Mouse (Mus musculus) C2C12 (cell line): ENCODE results near the gene Tmem40. TPM values are rescaled to one million over a fixed set of nuclear protein-coding genes. Genes with fewer than 3 reads are reported as not detected.

Experiments used
- H3K27me3 ChIP-seq: one replicate; pipeline ENCODE4 v1.6.1; 2011; ENCODE audit not compliant: control insufficient read depth, insufficient read depth, insufficient read length
- H3K36me3 ChIP-seq: one replicate; pipeline ENCODE4 v1.6.1; 2011; ENCODE audit not compliant: control insufficient read depth, insufficient read depth
- H3K4me3 ChIP-seq: one replicate; pipeline ENCODE4 v1.5.1; 2011; ENCODE audit warnings: mild to moderate bottlenecking, control low read depth; ENCODE audit not compliant: poor library complexity, insufficient read depth, severe bottlenecking
- H3K79me2 ChIP-seq: one replicate; pipeline ENCODE4 v1.6.1; 2011; ENCODE audit not compliant: control insufficient read depth, insufficient read depth
- H3K79me3 ChIP-seq: one replicate; pipeline ENCODE4 v1.6.1; 2011; ENCODE audit warnings: low read depth, control low read depth
- H3ac ChIP-seq: one replicate; pipeline ENCODE3; 2011; ENCODE audit warnings: low read depth; ENCODE audit not compliant: control insufficient read depth, insufficient read length
- CEBPB ChIP-seq: IDR thresholded peaks from one replicate; pipeline ENCODE4 v1.6.1; 2011; ENCODE audit warnings: low read depth, mild to moderate bottlenecking, control low read depth, moderate library complexity
- CTCF ChIP-seq: IDR thresholded peaks from one replicate; pipeline ENCODE4 v1.5.1; 2011; ENCODE audit not compliant: control insufficient read depth, insufficient read depth, insufficient read length
- FOSL1 ChIP-seq: IDR thresholded peaks from one replicate; pipeline ENCODE4 v1.8.0; 2011; ENCODE audit warnings: mild to moderate bottlenecking, low read length; ENCODE audit not compliant: poor library complexity, insufficient read depth, severe bottlenecking
- MAX ChIP-seq: IDR thresholded peaks from one replicate; pipeline ENCODE4 v1.6.1; 2011; ENCODE audit warnings: mild to moderate bottlenecking, control low read depth
- MYOD1 ChIP-seq: IDR thresholded peaks from one replicate; pipeline ENCODE4 v1.6.1; 2011; ENCODE audit warnings: low read depth; ENCODE audit not compliant: control insufficient read depth, insufficient read length
- MYOG ChIP-seq: IDR thresholded peaks from one replicate; pipeline ENCODE4 v1.6.1; 2011; ENCODE audit not compliant: control insufficient read depth, insufficient read length; ENCODE audit errors: extremely low read depth
- USF1 ChIP-seq: IDR thresholded peaks from one replicate; pipeline ENCODE4 v1.6.1; 2011; ENCODE audit warnings: low read depth, mild to moderate bottlenecking, control low read depth, moderate library complexity
- polyA plus RNA-seq: library from polyadenylated mRNA; unstranded; fragments of >200 nt; fragmentation: generic; extraction: Trizol; gene quantifications from one replicate; pipeline ENCODE4 v1.2.1, GENCODE M21; 2012; ENCODE audit warnings: missing spikeins

Gene Tmem40
- polyA plus RNA-seq, 1 experiment, result not detected

DNA sequence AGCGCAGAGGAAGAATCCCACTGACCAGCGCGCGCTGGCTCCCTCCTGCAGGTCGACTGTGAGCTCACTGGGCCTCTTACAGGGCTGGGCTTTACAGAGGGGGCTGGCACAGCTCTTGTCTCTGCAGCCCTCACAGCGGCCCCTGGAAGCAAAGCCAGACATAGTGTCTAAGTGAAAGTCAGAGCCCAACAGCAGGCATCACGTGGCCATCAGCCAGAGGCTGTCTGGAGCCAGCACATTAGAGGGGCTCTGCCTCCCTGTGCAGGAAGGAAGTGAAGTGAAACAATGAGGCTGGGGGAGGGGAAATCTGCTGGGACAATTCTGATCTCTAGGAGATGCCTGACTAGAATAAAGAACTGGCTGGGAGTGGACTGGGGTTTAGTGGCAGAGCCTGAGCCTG lies 2.0 kb upstream of the Tmem40 start:
- TF ChIP-seq MYOG (no peak), USF1 (peak; percentile 60)
- no peaks in the 10 kb centered on the region for H3K27me3 ChIP-seq
- H3K79me3 ChIP-seq, result no peaks in the 10 kb centered on the region
- no peaks in the 10 kb centered on the region for H3K79me2 ChIP-seq
- no peak overlapping the region for H3ac ChIP-seq
- H3K36me3 ChIP-seq, result no peaks in the 10 kb centered on the region
- H3K4me3 ChIP-seq, result no peak overlapping the region

DNA sequence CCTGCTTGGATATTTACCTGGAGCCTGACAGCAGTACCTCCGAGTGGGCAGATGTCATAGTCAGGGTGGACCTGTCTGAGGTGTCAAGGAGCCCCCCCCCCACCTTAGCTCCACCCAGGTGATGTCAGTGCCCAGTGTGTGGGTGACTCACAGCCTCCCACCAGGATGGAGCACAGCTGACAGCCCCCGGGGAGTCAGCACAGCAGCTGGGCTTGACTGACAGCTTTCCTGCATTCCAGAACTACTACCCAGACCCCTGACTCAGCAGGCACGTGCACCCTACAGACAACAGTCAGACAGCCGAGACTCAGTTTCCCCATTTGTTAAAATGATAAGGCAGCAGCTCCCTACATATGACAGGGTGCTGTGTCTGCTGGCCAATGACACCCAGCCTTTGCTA lies 1.2 kb downstream of the Tmem40 start:
- Histone ChIP-seq H3K79me3 (no peaks in the 10 kb centered on the region), H3K27me3 (no peaks in the 10 kb centered on the region), H3K4me3 (no peak overlapping the region), H3K36me3 (no peaks in the 10 kb centered on the region), H3ac (no peak overlapping the region), H3K79me2 (no peaks in the 10 kb centered on the region)
- TF ChIP-seq MYOD1, result peak; percentile 86
- no peak for TF ChIP-seq MAX
- no peak for TF ChIP-seq CEBPB
- no peak for TF ChIP-seq MYOG

DNA sequence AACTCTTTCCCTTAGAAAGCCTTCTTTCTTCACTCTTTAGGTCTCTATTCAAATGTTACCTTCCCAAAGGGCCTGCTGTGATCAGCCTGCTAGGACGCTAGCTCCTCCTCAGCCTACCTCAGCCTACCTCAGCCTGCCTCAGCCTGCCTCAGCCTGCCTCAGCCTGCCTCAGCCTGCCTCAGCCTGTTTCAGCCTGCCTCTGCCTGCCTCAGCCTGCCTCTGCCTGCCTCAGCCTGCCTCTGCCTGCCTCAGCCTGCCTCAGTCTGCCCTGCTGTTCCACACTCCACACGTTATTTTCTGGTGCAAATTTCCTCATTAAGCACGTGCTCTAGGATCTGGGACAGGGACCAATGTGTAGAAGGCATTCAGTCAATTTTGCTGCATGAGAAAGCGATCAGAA lies 2.1 kb downstream of the Tmem40 start:
- no peak overlapping the region for H3K4me3 ChIP-seq
- H3ac ChIP-seq, result no peak overlapping the region
- no peak for TF ChIP-seq FOSL1
- TF ChIP-seq MAX, result no peak
- TF ChIP-seq USF1, result no peak
- no peak for TF ChIP-seq MYOD1
- TF ChIP-seq CEBPB, result no peak
- TF ChIP-seq CTCF, result no peak
- no peak for TF ChIP-seq MYOG
- H3K27me3 ChIP-seq, result peaks cover 3% of the 10 kb centered on the region
- no peaks in the 10 kb centered on the region for H3K79me3 ChIP-seq
- no peaks in the 10 kb centered on the region for H3K36me3 ChIP-seq
- H3K79me2 ChIP-seq, result no peaks in the 10 kb centered on the region

DNA sequence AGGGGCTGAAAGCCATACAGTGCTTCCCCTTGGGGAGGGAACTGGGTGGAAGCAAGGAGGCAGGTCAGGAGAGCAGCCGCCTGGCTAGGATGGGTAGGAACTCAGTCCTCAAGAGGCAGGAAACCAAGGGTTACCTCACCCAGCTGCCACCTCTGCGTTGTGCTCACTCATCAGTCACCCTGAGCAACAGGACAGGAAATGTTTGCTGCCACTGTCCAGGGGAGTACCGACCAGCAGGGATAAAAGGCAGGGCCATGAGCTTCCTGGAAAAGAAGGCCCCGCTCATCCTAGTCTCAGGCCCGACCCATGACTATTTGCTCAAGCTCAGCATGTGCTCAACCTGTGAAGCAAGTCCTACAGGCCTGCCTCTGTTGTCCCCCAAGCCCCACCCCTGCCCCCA lies 2.7 kb downstream of the Tmem40 start:
- H3K27me3 ChIP-seq, result peaks cover 3% of the 10 kb centered on the region
- TF ChIP-seq USF1 (no peak), FOSL1 (no peak), MYOD1 (no peak), MAX (no peak), CEBPB (no peak), MYOG (no peak), CTCF (no peak)
- H3K4me3 ChIP-seq, result no peak overlapping the region
- H3K79me2 ChIP-seq, result no peaks in the 10 kb centered on the region
- H3K36me3 ChIP-seq, result no peaks in the 10 kb centered on the region
- no peaks in the 10 kb centered on the region for H3K79me3 ChIP-seq
- H3ac ChIP-seq, result no peak overlapping the region

DNA sequence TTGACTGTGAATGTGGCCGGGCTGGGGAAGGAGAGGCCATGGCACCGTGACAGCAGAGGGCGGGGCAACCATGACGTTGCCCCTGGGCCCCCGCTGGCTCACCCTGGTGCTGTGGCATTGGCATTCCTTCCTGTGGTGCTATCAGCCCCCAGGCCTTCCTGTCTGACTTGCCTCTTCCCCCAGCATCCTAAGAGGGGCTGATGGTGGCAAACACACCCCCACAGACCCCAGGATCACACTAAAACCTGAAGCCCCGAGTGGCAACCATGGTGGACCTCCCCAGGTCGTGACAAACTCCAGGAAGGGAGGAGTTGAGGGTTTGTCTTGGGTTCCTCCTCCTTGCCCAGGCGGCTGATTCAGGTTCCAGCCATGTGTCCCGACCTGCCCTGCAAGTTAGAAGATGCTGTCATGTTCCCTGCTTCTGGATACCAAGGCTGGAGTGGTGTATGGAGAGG lies 3.2 kb downstream of the Tmem40 start:
- no peaks in the 10 kb centered on the region for H3K36me3 ChIP-seq
- H3K4me3 ChIP-seq, result no peak overlapping the region
- peaks cover 3% of the 10 kb centered on the region for H3K27me3 ChIP-seq
- no peaks in the 10 kb centered on the region for H3K79me3 ChIP-seq
- no peak for TF ChIP-seq MYOD1
- no peak for TF ChIP-seq CEBPB
- TF ChIP-seq CTCF, result no peak
- TF ChIP-seq FOSL1, result no peak
- H3ac ChIP-seq, result no peak overlapping the region
- no peaks in the 10 kb centered on the region for H3K79me2 ChIP-seq

DNA sequence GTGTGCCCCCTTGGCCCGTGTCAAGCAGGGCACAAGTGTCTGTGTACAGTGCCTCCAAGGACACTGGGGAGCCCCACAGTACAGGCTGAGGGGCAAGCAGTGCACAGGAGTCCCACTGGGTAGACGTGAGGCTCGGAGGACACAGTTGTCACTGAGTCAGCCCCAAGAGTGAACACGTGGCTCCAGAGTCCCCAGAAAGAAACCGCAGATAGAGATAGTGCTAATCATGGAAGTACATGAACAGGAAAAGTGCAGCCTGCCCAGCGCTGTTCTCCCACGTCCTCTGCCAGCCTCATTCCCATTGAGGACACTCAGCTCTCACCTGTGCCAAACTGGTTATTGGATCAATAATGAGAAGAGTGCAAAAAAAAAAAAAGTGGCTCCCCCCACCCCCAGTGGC lies 6.7 kb downstream of the Tmem40 start:
- H3K36me3 ChIP-seq, result no peaks in the 10 kb centered on the region
- H3K79me3 ChIP-seq, result no peaks in the 10 kb centered on the region
- H3ac ChIP-seq, result no peak overlapping the region
- H3K79me2 ChIP-seq, result no peaks in the 10 kb centered on the region
- peaks cover 3% of the 10 kb centered on the region for H3K27me3 ChIP-seq
- H3K4me3 ChIP-seq, result no peak overlapping the region
- TF ChIP-seq CEBPB, result no peak

DNA sequence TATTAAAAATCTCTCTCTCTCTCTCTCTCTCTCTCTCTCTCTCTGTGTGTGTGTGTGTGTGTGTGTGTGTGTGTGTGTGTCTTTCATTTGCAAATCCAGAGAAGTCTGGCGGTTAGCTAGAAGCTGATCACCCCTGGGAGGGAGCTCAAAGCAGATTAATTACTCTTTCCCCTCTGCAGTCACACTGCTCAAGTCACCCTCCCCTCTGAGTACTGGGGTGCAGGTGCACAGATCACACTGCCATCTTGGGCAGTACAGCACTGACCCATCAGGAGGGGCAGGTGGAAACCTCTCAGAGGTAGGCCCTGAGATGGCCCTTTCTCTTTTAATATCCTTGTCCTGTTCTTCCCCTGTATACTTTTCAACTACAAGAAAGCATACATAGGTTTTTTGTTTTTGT lies 15.9 kb downstream of the Tmem40 start:
- TF ChIP-seq MAX (no peak), MYOD1 (no peak), USF1 (no peak), FOSL1 (no peak), MYOG (no peak), CTCF (no peak), CEBPB (no peak)
- no peak overlapping the region for H3K4me3 ChIP-seq
- H3K79me3 ChIP-seq, result no peaks in the 10 kb centered on the region
- peaks cover 27% of the 10 kb centered on the region for H3K27me3 ChIP-seq
- H3K36me3 ChIP-seq, result no peaks in the 10 kb centered on the region
- no peak overlapping the region for H3ac ChIP-seq
- no peaks in the 10 kb centered on the region for H3K79me2 ChIP-seq
